In the genomic region with DNA sequence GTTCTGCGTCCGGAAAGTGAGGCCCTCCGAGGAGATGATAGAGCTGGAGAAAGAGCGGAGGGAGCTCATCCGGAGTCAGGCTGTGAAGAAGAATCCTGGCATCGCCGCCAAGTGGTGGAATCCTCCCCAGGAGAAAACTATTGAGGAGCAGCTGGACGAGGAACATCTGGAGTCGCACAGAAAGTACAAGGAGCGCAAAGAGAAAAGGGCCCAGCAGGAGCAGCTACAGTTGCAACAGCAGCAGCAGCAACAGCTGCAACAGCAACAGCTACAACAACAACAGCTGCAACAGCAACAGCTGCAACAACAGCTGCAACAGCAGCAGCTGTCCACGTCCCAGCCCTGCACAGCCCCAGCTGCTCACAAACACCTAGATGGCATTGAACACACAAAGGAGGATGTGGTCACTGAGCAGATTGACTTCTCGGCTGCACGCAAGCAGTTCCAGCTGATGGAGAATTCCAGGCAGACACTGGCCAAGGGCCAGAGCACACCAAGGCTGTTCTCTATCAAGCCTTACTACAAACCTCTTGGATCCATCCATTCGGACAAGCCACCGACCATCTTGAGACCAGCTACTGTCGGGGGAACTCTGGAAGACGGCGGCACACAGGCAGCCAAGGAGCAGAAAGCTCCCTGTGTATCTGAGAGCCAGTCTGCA, we compare ENCODE assay signal across 12 mouse cellular contexts.
DNase-seq lines count a peak whose midpoint lies in the region.
"Had no signal": no experiment of that assay in that cellular context is flagged by ENCODE, and none has a peak within 500 bp of the region (broad histone marks: within the 10 kb centered on the region; RNA-seq: fewer than 3 reads in every experiment).

No protein-coding gene starts in this region.

- DNase-seq in adrenal gland, adult 2 months = peak; percentile 54
- DNase-seq in adrenal gland, postnatal 4 days (ENCODE audit: low spot score in 2 of 2) = no peak
- peak; percentile 41 to 47 for DNase-seq in kidney, postnatal 25 days
- DNase-seq in kidney, adult 11 months = no peak
- peak; percentile 55 for DNase-seq in heart, postnatal 4 days
- peak; percentile 78 for DNase-seq in lung, postnatal 36 days
- DNase-seq in B cell, adult 2 months = no peak
- DNase-seq in layer of hippocampus, postnatal 14 days (ENCODE audit: low spot score in 2 of 2) = no peak
- DNase-seq: forebrain, postnatal 0 days; gastrocnemius, postnatal 36 days; liver, postnatal 0 days; right cerebral cortex, postnatal 4 days had no signal

Comparison
In these comparisons a context has a peak if more than half of its experiments do, and no peak if none do; other contexts are left out.
1. DNase-seq: peak in adrenal gland, adult 2 months (single experiment), kidney, postnatal 25 days (2 of 2), heart, postnatal 4 days (single experiment) and lung, postnatal 36 days (single experiment); none in adrenal gland, postnatal 4 days (0 of 2), kidney, adult 11 months (single experiment), B cell, adult 2 months (0 of 2) and layer of hippocampus, postnatal 14 days (0 of 2).